Mouse (Mus musculus) testis, adult 2 months (tissue): Measurements from ENCODE around the gene Ufd1. TPM values are rescaled to one million over a fixed set of nuclear protein-coding genes. Genes with fewer than 3 reads are reported as not detected.
"Not testable (repeated sequence)": the region's sequence is repeated elsewhere in the genome, so short reads cannot be mapped to it uniquely, and the experiment has no call there.

ENCODE experiments used
- H3K27ac ChIP-seq: fragments of 200-500 bp; 2 replicates; pipeline ENCODE4 v1.5.1; 2012; ENCODE audit warnings: low read depth, low read length; ENCODE audit not compliant: control insufficient read depth, insufficient read depth
- H3K27me3 ChIP-seq: fragments of 200-500 bp; 2 replicates; pipeline ENCODE4 v1.6.1; 2012; ENCODE audit warnings: mild to moderate bottlenecking, low read length, moderate library complexity; ENCODE audit not compliant: control insufficient read depth, insufficient read depth
- H3K36me3 ChIP-seq: fragments of 200-500 bp; 2 replicates; pipeline ENCODE4 v1.6.1; 2012; ENCODE audit warnings: mild to moderate bottlenecking, low read length; ENCODE audit not compliant: control insufficient read depth, insufficient read depth
- H3K4me1 ChIP-seq: fragments of 200-500 bp; 2 replicates; pipeline ENCODE4 v1.6.1; 2012; ENCODE audit warnings: low read length; ENCODE audit not compliant: control insufficient read depth, insufficient read depth
- H3K4me3 ChIP-seq: fragments of 200-500 bp; 2 replicates; pipeline ENCODE4 v1.5.1; 2012; ENCODE audit warnings: low read depth, mild to moderate bottlenecking, low read length, moderate library complexity, mixed read lengths; ENCODE audit not compliant: control insufficient read depth
- CTCF ChIP-seq: fragments of 200-500 bp; IDR thresholded peaks from 2 replicates; pipeline ENCODE4 v1.5.1; 2012; ENCODE audit warnings: low read depth, mild to moderate bottlenecking, inconsistent platforms, low read length, moderate library complexity; ENCODE audit not compliant: control insufficient read depth, insufficient read depth, insufficient replicate concordance
- POLR2A ChIP-seq: fragments of 200-500 bp; IDR thresholded peaks from 2 replicates; pipeline ENCODE4 v1.6.1; 2012; ENCODE audit warnings: low read depth, mild to moderate bottlenecking, inconsistent platforms, low read length, moderate library complexity; ENCODE audit not compliant: control insufficient read depth
- polyA plus RNA-seq: library from polyadenylated mRNA; depleted of rRNA; stranded (reverse); fragments of >200 nt; gene quantifications from 2 replicates; pipeline ENCODE4 v1.2.3, GENCODE M21; 2012

The Ufd1 gene
- polyA plus RNA-seq, 1 experiment, result 668 TPM

GRCm38 (mm10) chr16:18836468-18837208 is 25.1 kb downstream of the Ufd1 start, which contains the start of the genes 2510002D24Rik and Gm28539:
Gene 2510002D24Rik (plus strand): TSS chr16:18836578.
Gene Gm28539 (plus strand): TSS chr16:18836584.
- Histone ChIP-seq H3K27ac (peak within 1 kb of the TSS; percentile 55), H3K36me3 (no peaks in the 10 kb centered on the region)

GRCm38 (mm10) chr16:18838346-18838745 is 26.8 kb downstream of the Ufd1 start:
- Histone ChIP-seq H3K4me3 (no peak overlapping the region), H3K36me3 (no peaks in the 10 kb centered on the region), H3K27ac (no peak overlapping the region), H3K27me3 (no peaks in the 10 kb centered on the region), H3K4me1 (no peaks in the 10 kb centered on the region)
- TF ChIP-seq POLR2A (no peak), CTCF (no peak)

More at GRCm38 (mm10) chr16:18836468-18837208, 25.1 kb downstream of the Ufd1 start, which contains the start of the genes 2510002D24Rik and Gm28539:
- Histone ChIP-seq H3K4me1 (no peaks in the 10 kb centered on the region), H3K4me3 (peak within 1 kb of the TSS; percentile 77), H3K27me3 (no peaks in the 10 kb centered on the region)
- TF ChIP-seq POLR2A, result peak; percentile 94
- no peak for TF ChIP-seq CTCF

GRCm38 (mm10) chr16:18846301-18846820 is 34.8 kb downstream of the Ufd1 start:
- H3K27me3 ChIP-seq, result no peaks in the 10 kb centered on the region
- no peak overlapping the region for H3K27ac ChIP-seq
- no peaks in the 10 kb centered on the region for H3K4me1 ChIP-seq
- H3K36me3 ChIP-seq, result no peaks in the 10 kb centered on the region
- no peak overlapping the region for H3K4me3 ChIP-seq
- no peak for TF ChIP-seq CTCF
- TF ChIP-seq POLR2A, result no peak

- not testable (repeated sequence) for H3K27me3 ChIP-seq, H3K36me3 ChIP-seq, H3K4me1 ChIP-seq, H3K4me3 ChIP-seq, H3K27ac ChIP-seq
Measured at GRCm38 (mm10) chr16:18849521-18850190, 38.1 kb downstream of the Ufd1 start.

- no peaks in the 10 kb centered on the region for H3K4me1 ChIP-seq
- TF ChIP-seq CTCF (no peak), POLR2A (no peak)
- H3K27me3 ChIP-seq, result no peaks in the 10 kb centered on the region
- no peaks in the 10 kb centered on the region for H3K36me3 ChIP-seq
- H3K27ac ChIP-seq, result no peak overlapping the region
- H3K4me3 ChIP-seq, result no peak overlapping the region
Measured at GRCm38 (mm10) chr16:18858551-18858950, 47.0 kb downstream of the Ufd1 start.

- TF ChIP-seq CTCF (no peak), POLR2A (no peak)
- H3K4me1 ChIP-seq, result no peaks in the 10 kb centered on the region
- H3K27ac ChIP-seq, result no peak overlapping the region
- H3K4me3 ChIP-seq, result no peak overlapping the region
- H3K27me3 ChIP-seq, result no peaks in the 10 kb centered on the region
- H3K36me3 ChIP-seq, result no peaks in the 10 kb centered on the region
Measured at GRCm38 (mm10) chr16:18860186-18860585, 48.6 kb downstream of the Ufd1 start.

GRCm38 (mm10) chr16:18870495-18870894 is 58.9 kb downstream of the Ufd1 start:
- not testable (repeated sequence) for H3K27ac ChIP-seq, H3K4me3 ChIP-seq, H3K4me1 ChIP-seq, H3K27me3 ChIP-seq, H3K36me3 ChIP-seq
